Mouse (Mus musculus): ENCODE results near the gene Nosip.

GRCm38 (mm10) chr7:45048001-45048890 is 14.0 kb upstream of the Nosip start:
- TF ChIP-seq CTCF (IDR thresholded peaks at IDR 0.05; ENCODE audit: low read depth, low read length) (no peak), POLR2A (IDR thresholded peaks at IDR 0.05; ENCODE audit: borderline replicate concordance, low read depth, low read length) (no peak)
